Mouse (Mus musculus) E14TG2a.4 (cell line): ENCODE data around the gene Caps2.
A peak's percentile ranks its signal among the peaks of the same experiment; 100 is the strongest.
"Not testable (repeated sequence)": the region's sequence is repeated elsewhere in the genome, so short reads cannot be mapped to it uniquely, and the experiment has no call there.

Source experiments
- H3K27me3 ChIP-seq: 2 replicates; pipeline ENCODE4 v1.6.1; 2014; ENCODE audit warnings: low read length, control low read depth; ENCODE audit not compliant: insufficient read depth
- H3K36me3 ChIP-seq: 2 replicates; pipeline ENCODE4 v1.6.1; 2014; ENCODE audit warnings: low read length, control low read depth; ENCODE audit not compliant: insufficient read depth
- H3K4me1 ChIP-seq: replicated peaks from 2 replicates; pipeline ENCODE4 v1.6.1; 2014; ENCODE audit warnings: low read depth, low read length, control low read depth
- H3K4me3 ChIP-seq: replicated peaks from 2 replicates; pipeline ENCODE4 v1.5.1; 2014; ENCODE audit warnings: mild to moderate bottlenecking, low read length
- H3K9me3 ChIP-seq: 2 replicates; pipeline ENCODE4 v1.6.1; 2014; ENCODE audit warnings: low read length, control low read depth
- CTCF ChIP-seq: conservative IDR thresholded peaks from 2 replicates; pipeline ENCODE4 v1.5.1; 2014; ENCODE audit warnings: low read length
- NANOG ChIP-seq: IDR thresholded peaks from 2 replicates; pipeline ENCODE4 v1.6.1; 2014; ENCODE audit warnings: borderline replicate concordance, low read length, mixed read lengths
- POU5F1 ChIP-seq: IDR thresholded peaks from 2 replicates; pipeline ENCODE4 v1.6.1; 2014; ENCODE audit warnings: low read length, borderline replicate concordance

Gene Caps2

GRCm38 (mm10) chr10:112163168-112163766, at the start of gene Caps2:
Gene Caps2, plus strand, starts transcription at chr10:112163621.
- TF ChIP-seq NANOG (no peak), CTCF (no peak), POU5F1 (no peak)
- no peaks in the 10 kb centered on the region for H3K27me3 ChIP-seq
- no peaks in the 10 kb centered on the region for H3K36me3 ChIP-seq
- no peaks in the 10 kb centered on the region for H3K9me3 ChIP-seq
- peaks cover 2% of the 10 kb centered on the region; the same call in 1 of the 2 replicates for H3K4me1 ChIP-seq
- no peak within 1 kb of the TSS; the same call in 1 of the 2 replicates for H3K4me3 ChIP-seq

GRCm38 (mm10) chr10:112125090-112125489, 38.3 kb upstream of the Caps2 start:
- H3K4me3 ChIP-seq, H3K27me3 ChIP-seq, H3K4me1 ChIP-seq, H3K36me3 ChIP-seq: not testable (repeated sequence)
- peaks cover 20% of the 10 kb centered on the region for H3K9me3 ChIP-seq

- H3K36me3 ChIP-seq, H3K9me3 ChIP-seq, H3K4me1 ChIP-seq, H3K27me3 ChIP-seq, H3K4me3 ChIP-seq: not testable (repeated sequence)
Observed at GRCm38 (mm10) chr10:112127682-112128230, 35.7 kb upstream of the Caps2 start.

DNA sequence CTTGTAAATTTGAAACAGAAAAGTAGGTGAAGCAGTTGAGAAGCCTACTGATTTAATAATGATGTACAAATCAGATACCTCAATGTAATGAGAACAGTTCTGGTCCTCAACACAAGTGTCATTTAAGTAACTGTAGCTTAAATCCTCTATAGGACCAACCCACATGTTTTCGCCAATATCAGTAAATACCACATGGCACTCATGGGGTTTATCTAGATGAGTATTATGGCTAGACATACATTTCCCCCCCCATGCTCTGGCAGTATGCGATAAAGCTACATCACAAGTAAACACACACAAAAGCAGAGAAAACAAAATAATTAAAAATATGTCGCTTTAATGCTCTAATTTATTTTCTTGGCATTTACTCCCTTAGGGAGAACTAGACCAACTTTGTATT, 31.2 kb upstream of the Caps2 start:
- TF ChIP-seq POU5F1 (no peak), NANOG (no peak), CTCF (no peak)

DNA sequence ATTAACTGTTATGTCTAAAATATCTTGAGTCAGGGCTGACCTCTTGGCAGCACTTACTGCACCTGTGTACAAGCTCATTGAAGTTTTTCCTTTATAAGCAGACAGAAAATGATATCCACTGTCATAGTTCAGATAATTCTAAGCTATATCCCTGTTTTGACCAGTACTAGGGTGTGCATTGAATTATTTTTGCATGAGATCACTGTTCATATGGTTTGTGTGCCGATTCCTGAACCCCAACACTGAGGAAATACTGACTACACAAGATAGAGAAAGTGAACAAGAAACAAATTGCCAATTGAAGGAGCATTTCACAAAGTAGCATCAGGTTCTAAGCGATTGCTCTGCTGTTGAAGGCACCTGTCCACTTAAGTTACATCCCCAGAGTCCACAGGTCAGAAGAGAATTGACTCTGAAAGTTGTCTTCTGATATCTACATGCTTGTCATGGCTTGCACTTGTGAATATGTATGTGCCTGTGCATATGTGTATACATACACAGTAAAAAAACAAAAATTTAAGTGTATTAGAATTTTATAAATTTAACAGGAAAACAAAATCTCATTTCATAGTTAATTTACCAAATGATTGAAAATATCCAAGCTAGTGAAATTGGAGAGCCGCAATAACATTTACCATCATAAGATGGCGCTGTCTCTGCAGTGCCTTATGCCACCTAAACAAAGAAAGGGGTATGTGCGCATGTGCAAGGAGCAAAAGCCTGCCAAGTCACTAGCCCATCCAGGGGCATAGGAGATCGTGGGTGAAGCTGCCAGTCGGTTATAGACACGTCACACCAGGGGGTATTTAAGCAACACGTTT, 25.2 kb upstream of the Caps2 start:
- TF ChIP-seq CTCF (peak; percentile 79), POU5F1 (no peak), NANOG (no peak)
- H3K9me3 ChIP-seq, result no peaks in the 10 kb centered on the region
- H3K27me3 ChIP-seq, result no peaks in the 10 kb centered on the region
- no peaks in the 10 kb centered on the region for H3K4me1 ChIP-seq
- no peaks in the 10 kb centered on the region for H3K36me3 ChIP-seq
- no peak overlapping the region for H3K4me3 ChIP-seq

More for the DNA sequence above, 31.2 kb upstream of the Caps2 start:
- H3K9me3 ChIP-seq, result no peaks in the 10 kb centered on the region
- H3K4me1 ChIP-seq, result no peaks in the 10 kb centered on the region
- H3K4me3 ChIP-seq, result no peak overlapping the region
- H3K36me3 ChIP-seq, result no peaks in the 10 kb centered on the region
- H3K27me3 ChIP-seq, result no peaks in the 10 kb centered on the region

- Histone ChIP-seq H3K4me1 (no peaks in the 10 kb centered on the region), H3K4me3 (no peak overlapping the region), H3K9me3 (no peaks in the 10 kb centered on the region), H3K36me3 (no peaks in the 10 kb centered on the region), H3K27me3 (no peaks in the 10 kb centered on the region)
- TF ChIP-seq NANOG, result no peak
Observed at GRCm38 (mm10) chr10:112138871-112139430, 24.5 kb upstream of the Caps2 start.

GRCm38 (mm10) chr10:112139834-112140233, 23.6 kb upstream of the Caps2 start:
- H3K4me3 ChIP-seq, result no peak overlapping the region
- H3K36me3 ChIP-seq, result no peaks in the 10 kb centered on the region
- no peaks in the 10 kb centered on the region for H3K4me1 ChIP-seq
- TF ChIP-seq POU5F1 (no peak), NANOG (no peak), CTCF (no peak)
- H3K27me3 ChIP-seq, result no peaks in the 10 kb centered on the region
- H3K9me3 ChIP-seq, result no peaks in the 10 kb centered on the region

DNA sequence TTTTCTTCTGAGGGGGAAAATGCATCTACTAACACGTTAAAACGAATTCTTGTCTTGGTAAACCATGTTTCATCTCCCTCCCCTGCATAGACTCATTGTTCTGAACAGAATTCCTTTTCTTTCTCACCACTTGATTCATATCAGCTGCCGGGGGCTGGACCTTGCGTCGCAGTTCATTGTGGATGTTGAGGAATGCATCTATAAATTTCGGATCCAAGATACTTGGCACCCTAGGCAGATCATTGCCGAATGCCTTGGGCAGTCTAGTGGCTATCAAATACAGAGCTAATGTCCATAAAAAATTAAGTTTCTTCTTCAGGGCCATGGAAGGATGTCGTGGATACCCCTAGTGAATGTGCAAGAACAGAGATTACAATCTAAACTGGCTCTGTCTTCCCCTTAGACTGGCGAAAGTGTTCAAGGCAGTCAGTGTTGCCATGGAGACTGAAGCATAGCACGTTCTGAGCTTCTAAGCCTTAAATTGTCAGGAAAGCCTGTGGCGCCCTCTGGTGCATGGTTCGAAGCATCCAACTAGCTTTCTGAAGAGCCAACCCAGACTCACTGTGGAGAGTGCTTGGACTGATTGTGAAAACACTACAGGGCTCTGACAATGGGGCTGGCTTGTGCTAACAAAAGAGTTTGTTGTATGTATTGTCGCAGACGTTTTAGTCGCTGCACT, 3.4 kb upstream of the Caps2 start, which contains the start of gene Glipr1l3:
Glipr1l3 (minus strand) TSS at position 446 of the 679 bp plus-strand sequence.
- not testable (repeated sequence) for H3K27me3 ChIP-seq, H3K9me3 ChIP-seq, H3K4me3 ChIP-seq, H3K36me3 ChIP-seq, H3K4me1 ChIP-seq
- peak; percentile 59 for TF ChIP-seq CTCF

- not testable (repeated sequence) for H3K4me1 ChIP-seq
Observed at GRCm38 (mm10) chr10:112177027-112177426, 13.6 kb downstream of the Caps2 start.

DNA sequence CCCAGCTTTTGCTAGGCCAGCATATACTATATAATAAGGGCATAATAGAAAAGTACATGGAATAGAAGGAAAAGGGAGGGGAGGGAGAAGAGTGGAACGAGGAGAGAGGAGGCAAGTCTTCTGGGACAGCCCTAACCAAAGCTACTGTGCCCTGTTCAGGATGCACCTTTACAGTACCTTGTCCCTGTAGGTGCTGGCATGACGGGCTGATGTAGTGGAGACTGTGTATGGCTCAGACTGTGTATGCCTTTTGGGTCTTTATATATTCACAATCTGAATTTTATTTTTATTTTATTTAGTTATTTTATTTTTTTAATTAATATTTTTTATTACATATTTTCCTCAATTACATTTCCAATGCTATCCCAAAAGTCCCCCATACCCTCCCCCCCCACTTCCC, 30.5 kb downstream of the Caps2 start:
- not testable (repeated sequence) for H3K36me3 ChIP-seq, H3K4me1 ChIP-seq, H3K4me3 ChIP-seq

More at GRCm38 (mm10) chr10:112177027-112177426, 13.6 kb downstream of the Caps2 start:
- not testable (repeated sequence) for H3K4me3 ChIP-seq, H3K9me3 ChIP-seq, H3K27me3 ChIP-seq, H3K36me3 ChIP-seq

More for the DNA sequence above, 30.5 kb downstream of the Caps2 start:
- not testable (repeated sequence) for H3K27me3 ChIP-seq, H3K9me3 ChIP-seq
